Mouse (Mus musculus) heart, postnatal 0 days (tissue): Measurements from ENCODE around the gene Ppip5k1.

ENCODE experiments used
- CTCF ChIP-seq: IDR thresholded peaks from 2 replicates; pipeline ENCODE4 v1.5.1; 2016; ENCODE audit warnings: antibody characterized with exemption, control low read depth, low read depth
- EP300 ChIP-seq: IDR thresholded peaks from 2 replicates; pipeline ENCODE4 v1.6.1; 2016; ENCODE audit warnings: antibody characterized with exemption, low read depth

DNA sequence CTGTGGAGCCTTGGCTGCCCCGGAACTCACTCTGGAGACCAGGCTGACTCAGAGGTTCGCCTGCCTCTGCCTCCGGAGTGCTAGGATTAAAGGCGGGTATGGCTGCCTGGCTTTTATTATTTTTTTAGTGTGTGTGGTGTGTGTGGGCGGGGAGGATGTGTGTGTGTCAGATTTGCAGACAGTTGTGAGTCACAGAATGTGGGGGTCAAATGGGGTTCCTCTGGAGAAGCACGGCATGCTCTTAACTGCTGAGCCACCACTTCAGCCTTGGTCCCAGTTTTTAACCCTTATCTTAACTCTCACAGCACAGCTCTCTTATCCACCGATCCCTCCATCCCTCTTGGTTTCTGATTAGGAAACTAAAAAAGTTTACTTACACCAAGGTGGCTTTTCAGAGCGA lies 38.9 kb downstream of the Ppip5k1 start:
- TF ChIP-seq CTCF (no peak), EP300 (no peak)
